Mouse (Mus musculus) heart, postnatal 14 days (tissue): ENCODE data around the gene Gm10985. TPM values are rescaled to one million over a fixed set of nuclear protein-coding genes. Genes with fewer than 3 reads are reported as not detected.

ENCODE experiments used
- total RNA-seq, 2 experiments: library from RNA; stranded (reverse); gene quantifications; 2 replicates each; pipeline ENCODE4 v1.2.3; 2021

Gene Gm10985
- total RNA-seq, 2 experiments from 2014 or later = not detected

Other genes starting within 250 kb of the Gm10985 start
- gene Frem2, start 187.7 kb upstream of the Gm10985 start, total RNA-seq = 10 to 100 TPM; 14.6 to 15.0 TPM
- 10 to 100 TPM; 43.8 to 56.9 TPM for gene Ufm1, start 18.7 kb downstream of the Gm10985 start, total RNA-seq